Mouse (Mus musculus) thymus, adult 2 months (tissue): ENCODE results near the gene Gdf7. TPM values are rescaled to one million over a fixed set of nuclear protein-coding genes. Genes with fewer than 3 reads are reported as not detected.

Experiments
- DNase-seq: peaks from one replicate; pipeline ENCODE4 v3.0.0; 2021
- H3K27ac ChIP-seq: fragments of 200-500 bp; 2 replicates; pipeline ENCODE4 v1.5.1; 2012; ENCODE audit warnings: low read length, control low read depth; ENCODE audit not compliant: control insufficient read depth, insufficient read depth
- H3K27me3 ChIP-seq: fragments of 200-500 bp; 2 replicates; pipeline ENCODE4 v1.6.1; 2012; ENCODE audit warnings: mild to moderate bottlenecking, low read length, moderate library complexity, mixed read lengths; ENCODE audit not compliant: control insufficient read depth, insufficient read depth
- H3K36me3 ChIP-seq: fragments of 200-500 bp; 2 replicates; pipeline ENCODE4 v1.6.1; 2012; ENCODE audit warnings: mild to moderate bottlenecking, low read length, moderate library complexity; ENCODE audit not compliant: control insufficient read depth, insufficient read depth
- H3K4me1 ChIP-seq: fragments of 200-500 bp; replicated peaks from 2 replicates; pipeline ENCODE4 v1.6.1; 2012; ENCODE audit warnings: low read length; ENCODE audit not compliant: control insufficient read depth, insufficient read depth
- H3K4me3 ChIP-seq: fragments of 200-500 bp; 2 replicates; pipeline ENCODE4 v1.5.1; 2012; ENCODE audit warnings: mild to moderate bottlenecking, low read length, control low read depth, moderate library complexity; ENCODE audit not compliant: control insufficient read depth, insufficient read depth
- CTCF ChIP-seq: fragments of 200-500 bp; IDR thresholded peaks from 2 replicates; pipeline ENCODE4 v1.5.1; 2012; ENCODE audit warnings: mild to moderate bottlenecking, control low read depth, low read length, moderate library complexity, borderline replicate concordance; ENCODE audit not compliant: control insufficient read depth, poor library complexity, insufficient read depth; ENCODE audit errors: extremely low read depth
- POLR2A ChIP-seq: fragments of 200-500 bp; IDR thresholded peaks from 2 replicates; pipeline ENCODE4 v1.6.1; 2012; ENCODE audit warnings: mild to moderate bottlenecking, low read length, control low read depth, moderate library complexity; ENCODE audit not compliant: control insufficient read depth, poor library complexity, insufficient read depth; ENCODE audit errors: extremely low read depth
- WGBS: fragments of 180-500 bp; shearing (Covaris S2); methylation state at CpG from one replicate; pipeline ENCODE4 v1.1.7; 2018; 5-methylcytosine and 5-hydroxymethylcytosine counted together
- polyA plus RNA-seq: library from polyadenylated mRNA; depleted of rRNA; stranded (reverse); fragments of >200 nt; gene quantifications from 2 replicates; pipeline ENCODE4 v1.2.3, GENCODE M21; 2012

The Gdf7 gene
- polyA plus RNA-seq, 1 experiment, result 2.3 TPM

DNA sequence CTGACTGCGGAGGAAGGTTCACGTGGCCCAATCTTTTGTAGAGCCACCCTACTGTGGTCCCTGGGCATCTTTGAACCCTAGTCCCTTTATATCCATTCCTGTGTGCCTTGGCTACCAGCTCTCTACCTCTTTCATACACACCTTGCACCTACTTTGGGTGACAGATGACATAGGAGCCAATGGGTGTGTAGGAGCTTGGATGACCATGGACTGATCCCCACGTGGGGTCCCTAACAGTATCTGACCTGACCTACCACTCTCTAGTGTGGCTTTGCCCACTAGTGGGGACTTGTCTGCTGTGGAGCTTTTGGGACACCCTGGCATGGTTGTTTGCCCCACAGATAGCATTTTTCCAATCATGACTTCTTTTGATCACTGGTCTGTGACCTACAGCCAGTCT, 41.6 kb upstream of the Gdf7 start:
- Histone ChIP-seq H3K27ac (no peak overlapping the region), H3K4me3 (no peak overlapping the region), H3K4me1 (peaks cover 16% of the 10 kb centered on the region), H3K27me3 (no peaks in the 10 kb centered on the region), H3K36me3 (no peaks in the 10 kb centered on the region)
- no peak for DNase-seq
- TF ChIP-seq POLR2A (no peak), CTCF (no peak)
- 96% methylated on average over 3 of the region's 3 CpGs for WGBS

- H3K36me3 ChIP-seq, result no peaks in the 10 kb centered on the region
- 83% methylated on average over 6 of the region's 6 CpGs for WGBS
- DNase-seq, result no peak
- H3K27ac ChIP-seq, result no peak overlapping the region
- H3K27me3 ChIP-seq, result no peaks in the 10 kb centered on the region
- TF ChIP-seq POLR2A (no peak), CTCF (no peak)
- H3K4me1 ChIP-seq, result peaks cover 11% of the 10 kb centered on the region
- no peak overlapping the region for H3K4me3 ChIP-seq
Measured at GRCm38 (mm10) chr12:8341008-8341407, 39.3 kb upstream of the Gdf7 start.

DNA sequence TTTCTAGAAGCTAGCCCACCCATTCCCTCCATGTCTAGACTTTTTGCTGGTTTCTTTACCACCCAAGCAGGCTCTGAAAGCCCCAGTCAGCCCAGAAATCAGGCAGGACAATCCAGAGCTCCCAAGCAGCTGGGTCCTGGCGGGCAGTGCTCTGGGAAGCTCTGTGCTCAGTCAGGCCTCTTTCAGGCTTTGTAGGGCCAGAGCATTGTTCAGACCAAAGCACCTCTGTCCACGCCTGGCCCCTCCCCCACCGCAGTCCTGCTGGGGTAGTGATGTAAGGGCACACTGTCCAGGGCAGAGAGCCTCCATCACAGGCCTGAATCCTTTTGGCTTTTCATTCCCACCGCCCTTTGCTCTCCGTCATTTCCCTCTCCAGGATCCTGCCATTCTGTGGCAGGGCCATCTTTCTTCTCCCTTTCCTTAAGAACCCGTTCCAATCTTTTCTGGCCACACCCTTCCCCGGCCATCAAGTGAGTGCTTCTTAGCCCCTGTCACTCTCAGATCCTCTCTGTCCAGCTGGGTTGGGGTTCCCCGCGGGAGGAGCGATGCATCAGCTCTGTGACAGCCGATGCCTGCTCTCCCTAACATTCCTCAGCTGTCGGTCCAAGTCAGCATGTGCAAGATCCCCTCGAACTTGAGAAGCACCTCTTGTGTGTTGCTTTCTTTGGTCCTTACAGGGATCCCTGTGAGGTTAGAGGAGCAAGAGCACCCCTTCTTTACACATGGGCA, 38.0 kb upstream of the Gdf7 start:
- Histone ChIP-seq H3K27me3 (no peaks in the 10 kb centered on the region), H3K4me1 (peaks cover 4% of the 10 kb centered on the region), H3K4me3 (no peak overlapping the region), H3K36me3 (no peaks in the 10 kb centered on the region), H3K27ac (no peak overlapping the region)
- DNase-seq, result no peak
- TF ChIP-seq POLR2A (no peak), CTCF (no peak)
- WGBS, result 93% methylated on average over 13 of the region's 13 CpGs

DNA sequence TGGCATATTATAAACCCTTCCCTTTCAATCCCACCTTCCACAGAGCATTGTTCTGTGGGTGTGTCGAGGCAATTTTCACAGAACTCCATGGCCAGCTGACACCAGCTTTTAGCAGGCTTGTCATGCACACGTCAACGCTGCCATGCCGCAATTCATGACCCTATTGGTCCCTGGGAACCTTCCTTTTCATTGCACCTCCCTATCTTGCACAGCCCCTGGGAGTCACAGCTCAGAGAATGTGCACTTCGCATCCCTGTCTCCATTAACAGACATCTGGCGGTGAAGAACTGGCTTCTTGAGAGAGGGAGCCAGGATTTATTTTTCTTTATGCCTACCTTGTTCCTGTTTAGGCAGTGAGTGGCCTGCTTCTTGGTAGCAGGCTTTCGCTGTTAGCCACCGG, 37.2 kb upstream of the Gdf7 start:
- H3K27ac ChIP-seq, result no peak overlapping the region
- H3K4me1 ChIP-seq, result no peaks in the 10 kb centered on the region
- over 99% methylated on average over 8 of the region's 8 CpGs for WGBS
- no peak overlapping the region for H3K4me3 ChIP-seq
- no peak for DNase-seq
- no peaks in the 10 kb centered on the region for H3K27me3 ChIP-seq
- TF ChIP-seq CTCF (no peak), POLR2A (no peak)
- H3K36me3 ChIP-seq, result no peaks in the 10 kb centered on the region

DNA sequence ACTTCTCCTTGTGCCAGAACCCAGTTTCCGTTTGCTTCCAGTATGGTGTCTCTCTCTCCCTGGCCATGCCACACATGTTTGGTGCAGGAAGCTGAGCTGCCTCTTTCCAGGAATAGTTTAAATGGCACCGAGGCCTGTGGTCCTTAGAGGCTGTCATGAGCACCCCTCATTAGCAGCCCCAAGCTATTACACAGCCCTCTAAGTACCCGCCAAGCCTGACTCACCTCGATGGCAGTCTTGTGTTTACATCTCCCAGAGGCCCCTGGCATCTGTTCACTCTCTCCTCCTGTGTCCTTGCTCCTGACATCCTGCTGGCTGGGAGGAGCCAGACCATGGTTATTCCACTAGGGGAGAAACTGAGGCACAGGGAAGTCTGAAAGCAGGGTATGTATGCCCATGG, 36.7 kb upstream of the Gdf7 start:
- H3K4me1 ChIP-seq, result no peaks in the 10 kb centered on the region
- H3K27me3 ChIP-seq, result no peaks in the 10 kb centered on the region
- no peak overlapping the region for H3K4me3 ChIP-seq
- TF ChIP-seq POLR2A (no peak), CTCF (no peak)
- H3K36me3 ChIP-seq, result no peaks in the 10 kb centered on the region
- WGBS, result 86% methylated on average over 4 of the region's 4 CpGs
- no peak overlapping the region for H3K27ac ChIP-seq
- DNase-seq, result no peak

- Histone ChIP-seq H3K27me3 (no peaks in the 10 kb centered on the region), H3K27ac (no peak overlapping the region), H3K4me1 (no peaks in the 10 kb centered on the region), H3K4me3 (no peak overlapping the region), H3K36me3 (no peaks in the 10 kb centered on the region)
- TF ChIP-seq CTCF (no peak), POLR2A (no peak)
- DNase-seq, result no peak
- 89% methylated on average over 12 of the region's 12 CpGs for WGBS
Measured at GRCm38 (mm10) chr12:8337286-8338060, 35.7 kb upstream of the Gdf7 start.
